Mouse (Mus musculus) colon, adult 2 months (tissue): ENCODE data around the gene Keap1. TPM values are rescaled to one million over a fixed set of nuclear protein-coding genes. Genes with fewer than 3 reads are reported as not detected.

Source experiments
- polyA plus RNA-seq: library from polyadenylated mRNA; depleted of rRNA; stranded (reverse); fragments of >200 nt; gene quantifications from 2 replicates; pipeline ENCODE4 v1.2.3, GENCODE M21; 2012; rRNA removed

The Keap1 gene
- 110 and 116 TPM in 2 replicates for polyA plus RNA-seq

DNA sequence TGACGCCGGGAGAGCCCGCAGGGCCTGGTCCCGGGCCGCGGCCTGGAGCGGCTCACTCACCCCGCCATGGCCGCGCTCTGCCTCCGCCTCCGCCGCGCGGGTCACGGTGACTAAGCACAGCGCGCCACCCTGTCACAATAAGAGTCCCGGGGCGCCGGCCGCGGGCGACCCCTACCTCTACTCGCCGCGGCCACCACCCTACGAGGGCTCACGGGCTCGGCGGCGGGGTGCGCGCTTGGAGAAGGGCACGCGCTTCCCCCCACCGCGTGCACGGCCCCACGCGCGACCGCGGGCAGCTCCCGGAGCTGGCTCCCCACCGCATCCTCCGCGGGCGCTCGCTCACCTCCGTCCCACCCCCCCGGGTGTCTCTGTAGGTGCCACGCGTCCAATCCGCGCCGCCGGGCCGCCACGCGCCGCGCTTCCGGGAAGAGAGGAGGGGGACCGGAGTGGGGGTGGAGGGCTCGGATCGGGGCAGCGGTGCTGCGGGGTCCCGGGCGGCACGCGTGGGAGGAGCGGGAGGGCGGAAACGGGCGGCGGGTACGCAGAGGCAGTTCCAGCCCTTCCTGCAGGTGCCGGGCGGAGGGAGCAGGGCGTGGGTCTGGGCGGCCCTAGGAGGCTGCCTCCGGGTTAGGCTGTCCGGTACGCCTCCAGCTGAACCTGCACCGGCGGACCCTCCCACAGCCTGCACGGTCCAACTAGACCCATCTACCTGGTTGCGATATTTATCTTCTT is at the start of gene Keap1:
Keap1 (minus strand) TSS at position 629 of the 732 bp plus-strand sequence.

DNA sequence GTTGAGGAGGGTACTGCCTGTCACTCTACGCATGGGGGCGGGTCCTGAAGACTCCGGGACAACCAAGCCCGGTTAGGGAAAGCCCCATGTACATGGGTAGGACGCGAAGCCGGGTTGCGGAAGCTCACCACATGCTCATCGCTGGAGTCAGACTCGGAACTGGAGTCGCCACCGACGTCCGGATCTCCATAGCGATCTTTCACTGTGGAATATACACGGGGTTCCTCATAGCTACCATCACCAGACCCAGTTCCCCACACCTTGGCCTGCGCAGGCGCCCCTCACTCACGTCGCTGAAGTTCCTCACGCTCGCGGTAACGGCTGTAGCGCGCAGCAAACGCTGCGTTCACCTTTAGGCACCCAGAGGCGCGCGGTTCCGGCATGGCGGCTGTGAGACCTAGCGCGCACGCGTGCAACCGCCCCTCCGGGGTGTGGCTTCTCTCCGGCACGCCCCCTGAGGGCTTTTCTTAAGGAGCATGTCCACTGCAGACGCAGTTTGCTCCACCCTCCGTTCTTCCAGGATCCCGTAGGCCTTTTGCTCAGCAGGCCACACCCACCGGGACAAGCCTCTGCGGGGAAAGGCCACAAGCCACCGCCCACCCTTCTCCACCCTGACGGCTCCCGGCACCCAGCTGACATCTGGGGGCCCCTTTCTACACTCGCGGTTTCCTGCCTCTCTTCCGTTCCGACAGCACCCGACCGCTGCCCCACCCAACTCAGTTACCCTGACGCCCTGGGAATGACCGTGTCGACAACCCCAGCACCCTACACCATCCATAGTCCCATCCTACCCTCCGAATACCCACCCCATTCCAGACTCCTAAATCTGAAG is 48.6 kb upstream of the Keap1 start, which contains the start of gene Kri1:
Kri1 (minus strand) TSS at position 399 of the 832 bp plus-strand sequence.

DNA sequence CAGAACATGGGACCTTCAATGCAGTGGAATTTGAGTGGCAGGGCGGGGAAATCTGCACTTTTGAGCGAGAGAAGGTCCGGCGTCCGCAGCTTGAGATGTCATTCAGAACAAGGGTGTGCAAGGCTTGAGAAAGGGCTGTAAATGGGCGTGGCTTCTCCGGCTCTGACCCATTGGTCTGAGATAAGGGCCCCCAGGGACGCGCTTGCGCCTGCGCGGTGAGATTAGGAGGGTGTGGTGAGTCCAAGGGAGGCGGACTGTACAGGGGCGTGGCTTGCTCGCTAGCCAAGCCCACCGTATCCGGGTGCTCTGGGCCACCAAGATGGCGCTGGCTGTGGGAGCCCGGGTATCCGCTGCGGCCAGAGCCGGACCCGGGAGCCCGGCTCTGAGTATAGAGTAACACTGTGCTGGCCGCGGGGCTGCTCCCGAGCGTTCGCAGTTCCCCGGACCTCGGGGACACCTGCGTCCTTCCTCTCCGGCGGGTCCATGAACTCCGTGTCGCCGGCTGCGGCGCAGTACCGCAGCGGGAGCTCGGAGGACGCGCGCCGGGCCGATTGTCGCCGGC is 25.9 kb upstream of the Keap1 start, which contains the start of gene Atg4d:
Atg4d (plus strand) TSS at position 294 of the 562 bp plus-strand sequence.

DNA sequence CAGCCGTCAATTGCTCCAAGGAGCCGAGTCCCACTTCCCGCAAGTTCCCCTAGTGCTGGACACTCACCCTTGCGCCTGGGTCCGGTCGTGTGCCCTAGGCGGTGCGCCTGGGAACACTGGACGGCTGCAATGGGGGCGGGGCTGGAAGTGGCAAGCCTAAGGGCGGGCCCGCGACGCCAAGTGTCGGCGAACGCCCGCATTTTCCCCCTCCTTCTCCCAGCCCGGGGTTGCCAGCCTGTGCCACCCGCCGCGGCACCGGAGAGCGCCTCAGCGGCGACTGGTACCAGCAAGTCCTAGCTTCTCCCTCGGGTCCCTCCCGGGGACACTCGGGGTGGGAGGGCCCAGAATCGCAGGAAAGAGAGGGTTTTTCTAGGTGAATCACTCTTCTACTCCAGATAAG is 9.2 kb upstream of the Keap1 start, which contains the start of gene S1pr5:
S1pr5 (minus strand) TSS at position 118 of the 400 bp plus-strand sequence.

Other genes starting within 250 kb of the Keap1 start
- 92.4 and 92.9 TPM in 2 replicates for gene Mrpl4, start 236.6 kb downstream of the Keap1 start, polyA plus RNA-seq
- gene Icam1, start 223.4 kb downstream of the Keap1 start, polyA plus RNA-seq, result 10.2 and 10.9 TPM in 2 replicates
- 0.20 and 0.69 TPM in 2 replicates for gene Icam4, start 210.0 kb downstream of the Keap1 start, polyA plus RNA-seq
- 0.17 and 0.27 TPM in 2 replicates for gene Icam5, start 207.3 kb downstream of the Keap1 start, polyA plus RNA-seq
- 0.66 and 1.1 TPM in 2 replicates for gene Zglp1, start 172.3 kb downstream of the Keap1 start, polyA plus RNA-seq
- gene Gm49373, start 166.3 kb downstream of the Keap1 start, polyA plus RNA-seq, result 0.12 and 0.20 TPM in 2 replicates
- gene Fdx1l, start 165.7 kb downstream of the Keap1 start, polyA plus RNA-seq, result 48.2 and 82.0 TPM in 2 replicates
- gene Gm38431, start 147.4 kb downstream of the Keap1 start, polyA plus RNA-seq, result 14.2 and 36.9 TPM in 2 replicates
- gene Raver1, start 147.4 kb downstream of the Keap1 start, polyA plus RNA-seq, result 64.1 and 72.3 TPM in 2 replicates
- 36.9 and 38.6 TPM in 2 replicates for gene Tyk2, start 108.1 kb downstream of the Keap1 start, polyA plus RNA-seq
- 44.7 and 52.6 TPM in 2 replicates for gene Cdc37, start 89.4 kb downstream of the Keap1 start, polyA plus RNA-seq
- 6.9 and 7.2 TPM in 2 replicates for gene Pde4a, start 73.6 kb downstream of the Keap1 start, polyA plus RNA-seq
- 0.17 and 0.19 TPM in 2 replicates for gene S1pr5, start 9.1 kb upstream of the Keap1 start, polyA plus RNA-seq
- 123 and 143 TPM in 2 replicates for gene Atg4d, start 25.9 kb upstream of the Keap1 start, polyA plus RNA-seq
- gene Kri1, start 48.6 kb upstream of the Keap1 start, polyA plus RNA-seq, result 17.8 and 22.7 TPM in 2 replicates
- gene Cdkn2d, start 52.0 kb upstream of the Keap1 start, polyA plus RNA-seq, result 29.2 and 41.6 TPM in 2 replicates
- 94.6 and 96.9 TPM in 2 replicates for gene Ap1m2, start 73.0 kb upstream of the Keap1 start, polyA plus RNA-seq
- gene Slc44a2, start 81.3 kb upstream of the Keap1 start, polyA plus RNA-seq, result 27.3 and 35.5 TPM in 2 replicates
- 29.2 and 32.3 TPM in 2 replicates for gene Ilf3, start 128.5 kb upstream of the Keap1 start, polyA plus RNA-seq
- gene Qtrt1, start 172.5 kb upstream of the Keap1 start, polyA plus RNA-seq, result 61.0 and 62.5 TPM in 2 replicates
- 341 and 414 TPM in 2 replicates for gene Dnm2, start 185.5 kb upstream of the Keap1 start, polyA plus RNA-seq